Mouse (Mus musculus) brain, embryonic 14.5 days (tissue): ENCODE data around the gene Orm1.
A peak's percentile ranks its signal among the peaks of the same experiment; 100 is the strongest.

ENCODE experiments used
- CTCF ChIP-seq: fragments of 200-500 bp; IDR thresholded peaks from 2 replicates; pipeline ENCODE4 v1.5.1; 2012; ENCODE audit warnings: inconsistent platforms, mild to moderate bottlenecking, moderate library complexity, borderline replicate concordance; ENCODE audit not compliant: insufficient read depth, insufficient read length; ENCODE audit errors: extremely low read depth
- POLR2A ChIP-seq: fragments of 200-500 bp; IDR thresholded peaks from 2 replicates; pipeline ENCODE4 v1.6.1; 2012; ENCODE audit warnings: mild to moderate bottlenecking, inconsistent platforms, borderline replicate concordance; ENCODE audit not compliant: poor library complexity, insufficient read depth, insufficient read length, severe bottlenecking; ENCODE audit errors: extremely low read depth

DNA sequence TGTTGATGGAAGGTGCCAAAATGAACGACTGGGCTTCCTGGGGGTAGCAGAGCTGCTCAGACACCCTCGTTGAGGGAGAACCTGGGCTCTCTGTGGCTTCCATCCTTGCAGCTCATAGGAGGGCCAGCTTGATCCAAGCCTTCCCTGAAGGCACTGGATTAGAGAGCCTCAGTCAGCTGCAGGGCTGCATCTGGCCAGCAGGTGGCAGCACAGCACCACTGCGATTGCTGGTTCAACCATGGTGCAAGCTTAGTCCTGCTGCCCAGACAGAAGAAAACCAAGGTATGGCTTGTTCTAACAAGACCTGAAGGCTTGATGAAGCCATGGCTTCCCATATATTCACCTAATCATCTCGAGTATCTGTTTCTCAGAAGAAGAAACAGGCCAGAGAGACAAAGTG is 24.2 kb downstream of the Orm1 start:
- no peak for TF ChIP-seq POLR2A
- peak; percentile 99 for TF ChIP-seq CTCF
